Mouse (Mus musculus) megakaryocyte, embryonic 14.5 days (primary cell): ENCODE results near the gene Higd1c. TPM values are rescaled to one million over a fixed set of nuclear protein-coding genes. Genes with fewer than 3 reads are reported as not detected.
"Not testable (repeated sequence)": the region's sequence is repeated elsewhere in the genome, so short reads cannot be mapped to it uniquely, and the experiment has no call there.

Experiments
- H3K27me3 ChIP-seq: replicated peaks from 2 replicates; pipeline ENCODE3; 2012; ENCODE audit warnings: inconsistent platforms
- H3K36me3 ChIP-seq: replicated peaks from 2 replicates; pipeline ENCODE3; 2012; ENCODE audit warnings: low read length, inconsistent platforms, mixed read lengths
- H3K4me1 ChIP-seq: 2 replicates; pipeline ENCODE4 v1.6.1; 2012; ENCODE audit warnings: inconsistent platforms
- H3K4me3 ChIP-seq: replicated peaks from 2 replicates; pipeline ENCODE3; 2012; ENCODE audit warnings: moderate library complexity, mild to moderate bottlenecking, inconsistent platforms
- H3K9me3 ChIP-seq: 2 replicates; pipeline ENCODE4 v1.6.1; 2012; ENCODE audit warnings: inconsistent platforms
- FLI1 ChIP-seq: IDR thresholded peaks from 2 replicates; pipeline ENCODE4 v1.6.1; 2012; ENCODE audit warnings: low read length, inconsistent platforms, mixed read lengths
- GATA1 ChIP-seq: IDR thresholded peaks from 3 replicates; pipeline ENCODE4 v1.6.1; 2012; ENCODE audit warnings: mixed read lengths, low read length, inconsistent platforms, borderline replicate concordance
- polyA plus RNA-seq: library from polyadenylated mRNA; stranded (reverse); fragments of >175 nt; gene quantifications from 2 replicates; pipeline ENCODE4 v1.2.3, GENCODE M21; 2012; ENCODE audit warnings: low replicate concordance; ENCODE audit not compliant: insufficient read depth

The Higd1c gene
- polyA plus RNA-seq, 1 experiment = not detected

GRCm38 (mm10) chr15:100334629-100335028 is 29.7 kb upstream of the Higd1c start, which contains the start of gene Mettl7a3:
Gene Mettl7a3, plus strand, starts transcription at chr15:100334929.
- H3K9me3 ChIP-seq = no peaks in the 10 kb centered on the region
- no peak within 1 kb of the TSS for H3K4me3 ChIP-seq

GRCm38 (mm10) chr15:100337328-100337727 is 27.0 kb upstream of the Higd1c start:
- not testable (repeated sequence) for H3K4me3 ChIP-seq, H3K27me3 ChIP-seq, H3K9me3 ChIP-seq

More at GRCm38 (mm10) chr15:100334629-100335028, 29.7 kb upstream of the Higd1c start, which contains the start of gene Mettl7a3:
- TF ChIP-seq GATA1 (no peak), FLI1 (no peak)
- H3K4me1 ChIP-seq = peaks cover 4% of the 10 kb centered on the region; the same call in 1 of the 2 replicates
- no peaks in the 10 kb centered on the region for H3K27me3 ChIP-seq
- H3K36me3 ChIP-seq = no peaks in the 10 kb centered on the region

GRCm38 (mm10) chr15:100337847-100338246 is 26.5 kb upstream of the Higd1c start:
- H3K4me1 ChIP-seq, H3K4me3 ChIP-seq, H3K36me3 ChIP-seq, H3K9me3 ChIP-seq, H3K27me3 ChIP-seq: not testable (repeated sequence)

More at GRCm38 (mm10) chr15:100337328-100337727, 27.0 kb upstream of the Higd1c start:
- not testable (repeated sequence) for H3K36me3 ChIP-seq, H3K4me1 ChIP-seq

- not testable (repeated sequence) for H3K9me3 ChIP-seq, H3K4me1 ChIP-seq, H3K36me3 ChIP-seq, H3K27me3 ChIP-seq, H3K4me3 ChIP-seq
Measured at GRCm38 (mm10) chr15:100341314-100341980, 22.9 kb upstream of the Higd1c start.

- H3K4me1 ChIP-seq = no peaks in the 10 kb centered on the region
- TF ChIP-seq GATA1 = no peak
- no peak for TF ChIP-seq FLI1
- peaks cover 16% of the 10 kb centered on the region for H3K27me3 ChIP-seq
- H3K36me3 ChIP-seq = no peaks in the 10 kb centered on the region
- no peak overlapping the region for H3K4me3 ChIP-seq
- H3K9me3 ChIP-seq = no peaks in the 10 kb centered on the region; the same call in 1 of the 2 replicates
Measured at GRCm38 (mm10) chr15:100345484-100345883, 18.9 kb upstream of the Higd1c start.

- no peaks in the 10 kb centered on the region for H3K4me1 ChIP-seq
- H3K36me3 ChIP-seq = no peaks in the 10 kb centered on the region
- TF ChIP-seq GATA1 = no peak
- TF ChIP-seq FLI1 = no peak
- no peaks in the 10 kb centered on the region; the same call in 1 of the 2 replicates for H3K9me3 ChIP-seq
- peaks cover 23% of the 10 kb centered on the region for H3K27me3 ChIP-seq
- no peak overlapping the region for H3K4me3 ChIP-seq
Measured at GRCm38 (mm10) chr15:100346761-100347160, 17.6 kb upstream of the Higd1c start.

GRCm38 (mm10) chr15:100349496-100349895 is 14.8 kb upstream of the Higd1c start:
- Histone ChIP-seq H3K36me3 (no peaks in the 10 kb centered on the region), H3K27me3 (peaks cover 23% of the 10 kb centered on the region)

GRCm38 (mm10) chr15:100351501-100352060 is 12.8 kb upstream of the Higd1c start:
- H3K36me3 ChIP-seq = no peaks in the 10 kb centered on the region
- no peaks in the 10 kb centered on the region for H3K4me1 ChIP-seq
- peaks cover 24% of the 10 kb centered on the region for H3K27me3 ChIP-seq
- H3K4me3 ChIP-seq = no peak overlapping the region
- H3K9me3 ChIP-seq = no peaks in the 10 kb centered on the region
- TF ChIP-seq GATA1 (no peak), FLI1 (no peak)

More at GRCm38 (mm10) chr15:100349496-100349895, 14.8 kb upstream of the Higd1c start:
- no peak overlapping the region for H3K4me3 ChIP-seq
- H3K4me1 ChIP-seq = no peaks in the 10 kb centered on the region
- TF ChIP-seq GATA1 (no peak), FLI1 (no peak)
- no peaks in the 10 kb centered on the region; the same call in 1 of the 2 replicates for H3K9me3 ChIP-seq

GRCm38 (mm10) chr15:100352711-100353250 is 11.6 kb upstream of the Higd1c start, which contains the start of the genes Methig1 and Mettl7a2:
Gene Methig1, plus strand, starts transcription at chr15:100353149.
Gene Mettl7a2, plus strand, starts transcription at chr15:100353200.
- Histone ChIP-seq H3K4me1 (no peaks in the 10 kb centered on the region), H3K9me3 (no peaks in the 10 kb centered on the region), H3K4me3 (no peak within 1 kb of the TSS), H3K36me3 (no peaks in the 10 kb centered on the region), H3K27me3 (peaks cover 24% of the 10 kb centered on the region)
- TF ChIP-seq FLI1 = no peak
- no peak for TF ChIP-seq GATA1

GRCm38 (mm10) chr15:100353399-100353798 is 10.9 kb upstream of the Higd1c start:
- peaks cover 24% of the 10 kb centered on the region for H3K27me3 ChIP-seq

GRCm38 (mm10) chr15:100355876-100356275 is 8.5 kb upstream of the Higd1c start:
- H3K27me3 ChIP-seq = peaks cover 13% of the 10 kb centered on the region
- TF ChIP-seq GATA1 (no peak), FLI1 (no peak)
- no peaks in the 10 kb centered on the region for H3K36me3 ChIP-seq
- no peaks in the 10 kb centered on the region for H3K4me1 ChIP-seq
- H3K4me3 ChIP-seq = no peak overlapping the region
- H3K9me3 ChIP-seq = no peaks in the 10 kb centered on the region

More at GRCm38 (mm10) chr15:100353399-100353798, 10.9 kb upstream of the Higd1c start:
- H3K4me1 ChIP-seq, H3K4me3 ChIP-seq, H3K9me3 ChIP-seq, H3K36me3 ChIP-seq: not testable (repeated sequence)

- H3K27me3 ChIP-seq = peaks cover 28% of the 10 kb centered on the region
- H3K4me1 ChIP-seq, H3K9me3 ChIP-seq, H3K36me3 ChIP-seq, H3K4me3 ChIP-seq: not testable (repeated sequence)
Measured at GRCm38 (mm10) chr15:100365967-100366366, 1.6 kb downstream of the Higd1c start.
